In the genomic region with DNA sequence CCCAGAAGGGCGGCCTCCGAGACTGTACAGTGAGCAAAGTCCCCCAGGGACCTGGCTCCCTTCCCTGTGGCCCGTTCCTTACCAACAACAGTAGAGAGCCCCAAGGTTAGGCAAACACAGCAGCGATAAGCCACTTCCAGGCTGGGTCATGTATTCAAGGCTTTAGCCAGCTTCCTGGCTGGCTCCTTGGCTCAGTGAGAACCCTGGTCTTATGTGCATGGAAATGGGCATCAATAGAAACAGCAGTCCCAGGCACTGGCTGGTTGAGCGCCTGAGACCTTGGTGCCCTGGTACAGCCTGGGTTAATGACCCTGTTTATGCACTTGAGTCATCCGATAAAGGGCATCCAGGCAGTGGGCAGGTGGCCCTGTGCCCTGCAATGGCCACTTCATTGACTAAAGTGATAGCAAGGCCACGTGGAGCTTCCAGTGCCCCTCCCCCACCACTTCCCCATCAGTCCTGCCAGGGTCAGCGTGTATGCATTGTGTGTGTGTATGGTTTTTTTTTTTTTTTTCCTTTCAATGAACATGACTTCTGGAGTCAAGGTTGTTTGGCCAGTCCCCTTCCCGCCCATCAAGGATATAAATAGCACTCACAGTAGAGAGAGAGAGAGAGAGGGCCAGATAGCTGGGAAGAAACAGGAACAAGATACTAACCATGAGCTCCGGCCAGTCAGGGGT, we compare ENCODE assay signal across 10 mouse cellular contexts. TPM values are rescaled to one million over a fixed set of nuclear protein-coding genes. Genes with fewer than 3 reads are reported as not detected.
A peak's percentile ranks its signal among the peaks of the same experiment; 100 is the strongest.
DNase-seq lines count a peak whose midpoint lies in the region; ATAC-seq and TF ChIP-seq lines count a peak whose summit lies in the region.
"Had no signal": no experiment of that assay in that cellular context is flagged by ENCODE, and none has a peak within 500 bp of the region (broad histone marks: within the 10 kb centered on the region; RNA-seq: fewer than 3 reads in every experiment).

TSS of gene Nr0b2 (plus strand) at position 609 of the 680 bp plus-strand sequence.

- intact Hi-C loops in left cerebral cortex, postnatal 4 days (cut with DNase I), result no loop called here

- no peak within 1 kb of the TSS for H3K4me3 ChIP-seq in lung, embryonic 14.5 days (ENCODE audit: low read depth, low read length)
- peak within 1 kb of the TSS; percentile 11; the same call in 1 of the 2 replicates for H3K4me3 ChIP-seq in stomach, embryonic 14.5 days (ENCODE audit: low read depth, low read length)

- H3K9ac ChIP-seq in lung, embryonic 14.5 days, result no peak within 1 kb of the TSS; the same call in 1 of the 2 replicates
- no peak within 1 kb of the TSS for H3K9ac ChIP-seq in stomach, embryonic 14.5 days (replicated peaks; ENCODE audit: low read depth, low read length)

- no peaks in the 10 kb centered on the region for H3K27me3 ChIP-seq in lung, embryonic 14.5 days (ENCODE audit: insufficient read depth, low read length)
- no peaks in the 10 kb centered on the region for H3K27me3 ChIP-seq in stomach, embryonic 14.5 days (ENCODE audit: control insufficient read depth, insufficient read depth, low read length)

- ATAC-seq in lung, embryonic 14.5 days (ENCODE audit: insufficient read depth), result no peak
- 0 out of 2 replicates have a peak, but pooled peaks have one; percentile 55 for ATAC-seq in stomach, embryonic 14.5 days (ENCODE audit: insufficient number of reproducible peaks, insufficient read depth, low FRiP score, low read depth)
- ATAC-seq: Patski had no signal

- H3K4me1 ChIP-seq in lung, embryonic 14.5 days (ENCODE audit: insufficient read depth), result no peaks in the 10 kb centered on the region
- no peaks in the 10 kb centered on the region for H3K4me1 ChIP-seq in stomach, embryonic 14.5 days (ENCODE audit: control insufficient read depth, insufficient read depth, low read length)

- 53% methylated on average over 10 of the region's 10 CpGs for WGBS in lung, embryonic 14.5 days
- WGBS in stomach, embryonic 14.5 days, result 62% methylated on average over 10 of the region's 10 CpGs

- H3K4me2 ChIP-seq in lung, embryonic 14.5 days, result peak within 1 kb of the TSS; percentile 15; the same call in 1 of the 2 replicates
- H3K4me2 ChIP-seq in stomach, embryonic 14.5 days (replicated peaks; ENCODE audit: low read depth, low read length), result peak within 1 kb of the TSS; percentile 26

- no peaks in the 10 kb centered on the region for H3K9me3 ChIP-seq in lung, embryonic 14.5 days (ENCODE audit: low read depth, low read length)
- H3K9me3 ChIP-seq in stomach, embryonic 14.5 days (ENCODE audit: control insufficient read depth, low read depth, low read length), result no peaks in the 10 kb centered on the region

- no peaks in the 10 kb centered on the region for H3K36me3 ChIP-seq in lung, embryonic 14.5 days (ENCODE audit: insufficient read depth)
- no peaks in the 10 kb centered on the region for H3K36me3 ChIP-seq in stomach, embryonic 14.5 days (ENCODE audit: control insufficient read depth, insufficient read depth, low read length)

- no peak within 1 kb of the TSS for H3K27ac ChIP-seq in lung, embryonic 14.5 days (ENCODE audit: low read depth)
- H3K27ac ChIP-seq in stomach, embryonic 14.5 days (ENCODE audit: low read length), result peak within 1 kb of the TSS; percentile 39; the same call in 1 of the 2 replicates

- TF ChIP-seq CTCF in lung, embryonic 14.5 days (IDR thresholded peaks at IDR 0.05; ENCODE audit: low read depth), result no peak

- DNase-seq in lung, embryonic 14.5 days, result no peak
- no peak for DNase-seq in lung, postnatal 4 days
- peak; percentile 38 to 50 for DNase-seq in adrenal gland, postnatal 4 days (ENCODE audit: low spot score in 2 of 2)
- peak; percentile 66 for DNase-seq in heart, postnatal 4 days
- DNase-seq in layer of hippocampus, adult 9-10 months (ENCODE audit: low spot score), result no peak
- no peak for DNase-seq in left cerebral cortex, postnatal 4 days
- DNase-seq in lung, postnatal 10 days, result no peak
- DNase-seq: midbrain, embryonic 14.5 days had no signal

RNA-seq across cellular contexts. Expression of gene Nr0b2, which starts in this region (rescaled TPM):
- polyA plus RNA-seq in lung, embryonic 14.5 days (2014; fragmentation: Nextera tagmentation; extraction: Ambion mirVana), result 0.39 TPM in 1 of 2 replicates, not detected in the other
- total RNA-seq in adrenal gland, postnatal 4 days (2021), result 10 to 100 TPM; 20.2 to 24.6 TPM
- 10 to 100 TPM in 1 of 2 experiments, 1 to 10 TPM in 1; 8.0 to 11.5 TPM for total RNA-seq in heart, postnatal 4 days (2021)
- 3.3 and 4.1 TPM in 2 replicates for polyA plus RNA-seq in stomach, embryonic 14.5 days (2014; fragmentation: Nextera tagmentation; extraction: Ambion mirVana)
- not detected for total RNA-seq in left cerebral cortex, postnatal 4 days (2021)
- polyA plus RNA-seq: midbrain, embryonic 14.5 days; Patski had no signal

Comparison
In these comparisons a context has a peak if more than half of its experiments do, and no peak if none do; other contexts are left out.
1. RNA of gene Nr0b2 (total RNA-seq): 20.2 to 24.6 TPM in adrenal gland, postnatal 4 days and 8.0 to 11.5 TPM in heart, postnatal 4 days; not detected in left cerebral cortex, postnatal 4 days; every median in the first group is over 4 times any median in the second.
2. DNase-seq: peak in adrenal gland, postnatal 4 days (2 of 2) and heart, postnatal 4 days (single experiment); none in lung, embryonic 14.5 days (single experiment), lung, postnatal 4 days (0 of 2), layer of hippocampus, adult 9-10 months (single experiment), left cerebral cortex, postnatal 4 days (single experiment) and lung, postnatal 10 days (single experiment).